Mouse (Mus musculus): ENCODE measurements around the gene Gm28035.

Gm28035 gene

GRCm38 (mm10) chr2:30238906-30239465 is 1.4 kb upstream of the Gm28035 start:
- no peak for DNase-seq

- no peak for DNase-seq
These were observed 590 bp upstream of the Gm28035 start for GRCm38 (mm10) chr2:30239777-30240176.

- DNase-seq, result no peak
These were observed 2.1 kb downstream of the Gm28035 start for GRCm38 (mm10) chr2:30242509-30242908.

- no peak for DNase-seq
These were observed 3.0 kb downstream of the Gm28035 start for GRCm38 (mm10) chr2:30243391-30243790.

- DNase-seq, result no peak
These were observed 4.3 kb downstream of the Gm28035 start for GRCm38 (mm10) chr2:30244595-30245178.

- no peak for DNase-seq
These were observed 6.7 kb downstream of the Gm28035 start for GRCm38 (mm10) chr2:30247036-30247435.

- DNase-seq, result no peak
These were observed 7.3 kb downstream of the Gm28035 start for GRCm38 (mm10) chr2:30247681-30248080.

GRCm38 (mm10) chr2:30249182-30249581 is 8.8 kb downstream of the Gm28035 start:
- no peak for DNase-seq

GRCm38 (mm10) chr2:30250166-30251128 is 10.1 kb downstream of the Gm28035 start:
- no peak for DNase-seq

- peak; percentile 86 for DNase-seq
These were observed 11.2 kb downstream of the Gm28035 start for GRCm38 (mm10) chr2:30251417-30252104.

GRCm38 (mm10) chr2:30252521-30252920 is 12.2 kb downstream of the Gm28035 start:
- DNase-seq, result no peak

- peak; percentile 30 for DNase-seq
These were observed 13.4 kb downstream of the Gm28035 start for GRCm38 (mm10) chr2:30253809-30254208.

- no peak for DNase-seq
These were observed 15.4 kb downstream of the Gm28035 start for GRCm38 (mm10) chr2:30255631-30256395.

GRCm38 (mm10) chr2:30256616-30257350 is 16.4 kb downstream of the Gm28035 start:
- no peak for DNase-seq

GRCm38 (mm10) chr2:30257699-30258460 is 17.5 kb downstream of the Gm28035 start:
- no peak for DNase-seq

- no peak for DNase-seq
These were observed 18.2 kb downstream of the Gm28035 start for GRCm38 (mm10) chr2:30258600-30258999.

- no peak for DNase-seq
These were observed 19.0 kb downstream of the Gm28035 start for GRCm38 (mm10) chr2:30259131-30260064.

- DNase-seq, result no peak
These were observed 20.8 kb downstream of the Gm28035 start for GRCm38 (mm10) chr2:30261064-30261736.

All from thymus, postnatal 25 days (tissue).